Mouse (Mus musculus): Measurements from ENCODE around the gene Zbed5. TPM values are rescaled to one million over a fixed set of nuclear protein-coding genes. Genes with fewer than 3 reads are reported as not detected.

Gene Zbed5
- polyA plus RNA-seq, 1 experiment from 2014 or later: 3.7 TPM

DNA sequence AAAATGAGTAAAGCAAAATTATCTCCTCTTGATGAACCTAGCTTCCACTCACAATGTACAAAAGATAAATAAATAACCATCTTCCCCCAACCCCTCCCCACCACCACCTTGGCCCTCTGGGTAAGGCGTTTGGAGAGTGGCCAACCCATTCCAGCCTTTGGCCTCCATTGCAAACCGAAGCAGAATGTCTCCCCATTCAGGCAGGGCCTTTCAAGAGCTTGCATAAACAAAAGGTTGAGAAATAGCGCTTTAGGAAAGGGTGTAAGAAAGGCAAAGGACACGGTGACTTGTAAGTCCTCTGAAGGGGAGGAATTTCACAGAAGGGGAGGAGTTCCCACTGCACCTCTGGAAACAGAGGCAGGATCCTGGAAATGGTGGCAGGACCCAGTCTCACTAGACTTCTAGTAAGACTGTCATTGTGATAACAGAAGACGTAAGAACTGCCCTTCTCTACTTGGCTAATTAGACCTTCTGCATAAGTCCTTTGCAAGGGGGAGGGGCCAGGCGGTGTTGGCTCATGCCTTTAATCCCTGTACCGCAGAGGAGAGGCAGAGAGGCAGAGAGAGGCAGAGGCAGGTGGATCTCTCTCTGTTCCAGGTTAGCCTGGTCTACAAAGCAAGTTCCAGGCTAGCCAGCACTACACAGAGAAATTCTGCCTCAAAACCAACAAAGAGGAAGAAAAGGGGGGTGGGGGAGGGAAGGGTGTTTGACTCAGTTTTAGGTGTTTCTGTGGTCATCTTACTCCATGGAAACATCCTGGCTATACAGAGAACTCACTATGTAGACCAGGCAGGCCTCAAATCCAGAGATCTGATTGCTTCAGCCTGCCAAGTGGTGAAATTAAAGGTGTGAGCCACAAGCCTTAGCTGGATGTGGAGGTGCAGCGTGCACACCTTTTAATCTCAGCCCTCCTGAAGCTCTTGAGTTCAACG is 34.7 kb downstream of the Zbed5 start:
- TF ChIP-seq EP300 (IDR thresholded peaks at IDR 0.05; ENCODE audit: low read depth): no peak
- TF ChIP-seq CTCF (IDR thresholded peaks at IDR 0.05; ENCODE audit: low read depth): no peak
- Histone ChIP-seq H3K4me2 (ENCODE audit: low read depth, low read length) (peak overlapping the region; percentile 44), H3K4me1 (ENCODE audit: insufficient read depth) (peaks cover 8% of the 10 kb centered on the region), H3K4me3 (ENCODE audit: low read depth, low read length) (no peak overlapping the region), H3K9me3 (ENCODE audit: low read length) (no peaks in the 10 kb centered on the region), H3K36me3 (replicated peaks; ENCODE audit: insufficient read depth, low read length) (no peaks in the 10 kb centered on the region), H3K27ac (ENCODE audit: low read depth) (peak overlapping the region; percentile 76), H3K9ac (replicated peaks) (no peak overlapping the region), H3K27me3 (ENCODE audit: insufficient read depth, low read length) (no peaks in the 10 kb centered on the region)
- 39% methylated on average over 9 of the region's 9 CpGs for WGBS (ENCODE audit: insufficient replicate concordance)
- DNase-seq (peak; percentile 42), ATAC-seq (peak; percentile 59; the same call in 1 of the 2 replicates)

DNA sequence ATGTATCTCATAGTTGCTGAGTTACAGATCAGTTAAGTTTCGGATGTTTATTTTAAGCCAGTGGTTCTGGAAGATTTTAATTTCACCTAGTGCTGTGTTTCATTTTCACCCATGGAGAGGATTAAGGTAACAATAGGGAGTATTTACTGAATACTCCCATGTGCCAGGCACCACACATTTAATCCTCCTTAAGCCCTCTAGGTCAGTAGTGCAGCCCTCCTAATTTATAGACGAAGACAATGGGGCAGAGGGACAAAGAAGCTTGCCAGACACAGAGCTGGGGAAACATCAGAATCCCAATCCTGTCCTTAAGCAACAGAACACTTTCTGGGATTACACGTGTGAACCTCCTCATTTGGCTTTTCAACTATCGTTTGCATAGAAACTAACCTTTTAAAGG is 41.4 kb downstream of the Zbed5 start:
- WGBS (ENCODE audit: insufficient replicate concordance): 71% methylated on average over 4 of the region's 4 CpGs
- TF ChIP-seq EP300 (IDR thresholded peaks at IDR 0.05; ENCODE audit: low read depth) (no peak), CTCF (IDR thresholded peaks at IDR 0.05; ENCODE audit: low read depth) (no peak)

DNA sequence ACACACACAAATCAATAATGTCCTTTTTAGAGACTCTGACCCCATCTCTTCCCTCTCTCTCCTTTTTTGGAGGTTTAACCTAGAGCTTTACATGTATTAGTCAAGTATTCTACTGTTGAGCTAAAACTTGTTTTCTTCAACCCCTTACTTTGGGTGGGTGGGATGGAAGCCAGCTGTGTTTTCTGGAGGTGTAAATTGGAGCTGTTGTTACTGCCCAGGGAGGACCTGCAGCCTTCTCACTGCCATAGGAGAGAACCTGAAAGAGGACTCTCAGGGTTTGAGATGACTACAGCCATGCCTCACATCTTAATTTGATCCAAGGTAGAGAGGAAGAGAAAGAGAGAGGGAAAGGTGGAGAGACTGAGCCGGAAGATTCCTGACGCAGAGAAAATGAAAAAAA is 44.8 kb downstream of the Zbed5 start:
- H3K27me3 ChIP-seq (ENCODE audit: insufficient read depth, low read length): no peaks in the 10 kb centered on the region
- TF ChIP-seq CTCF (IDR thresholded peaks at IDR 0.05; ENCODE audit: low read depth) (no peak), EP300 (IDR thresholded peaks at IDR 0.05; ENCODE audit: low read depth) (no peak)
- H3K9ac ChIP-seq (replicated peaks): no peak overlapping the region
- H3K9me3 ChIP-seq (ENCODE audit: low read length): no peaks in the 10 kb centered on the region
- ATAC-seq (no peak), DNase-seq (no peak)
- H3K4me1 ChIP-seq (ENCODE audit: insufficient read depth): peaks cover 4% of the 10 kb centered on the region
- H3K4me2 ChIP-seq (ENCODE audit: low read depth, low read length): peak overlapping the region; percentile 62
- no peaks in the 10 kb centered on the region for H3K36me3 ChIP-seq (replicated peaks; ENCODE audit: insufficient read depth, low read length)
- WGBS (ENCODE audit: insufficient replicate concordance): 43% methylated on average over 2 of the region's 2 CpGs
- no peak overlapping the region for H3K27ac ChIP-seq (ENCODE audit: low read depth)
- no peak overlapping the region for H3K4me3 ChIP-seq (ENCODE audit: low read depth, low read length)

More for the DNA sequence above, 41.4 kb downstream of the Zbed5 start:
- Histone ChIP-seq H3K4me1 (ENCODE audit: insufficient read depth) (no peaks in the 10 kb centered on the region), H3K4me3 (ENCODE audit: low read depth, low read length) (no peak overlapping the region), H3K9me3 (ENCODE audit: low read length) (no peaks in the 10 kb centered on the region), H3K9ac (replicated peaks) (no peak overlapping the region), H3K36me3 (replicated peaks; ENCODE audit: insufficient read depth, low read length) (no peaks in the 10 kb centered on the region), H3K27ac (ENCODE audit: low read depth) (no peak overlapping the region), H3K27me3 (ENCODE audit: insufficient read depth, low read length) (no peaks in the 10 kb centered on the region), H3K4me2 (ENCODE audit: low read depth, low read length) (no peak overlapping the region)
- DNase-seq (no peak), ATAC-seq (no peak)

DNA sequence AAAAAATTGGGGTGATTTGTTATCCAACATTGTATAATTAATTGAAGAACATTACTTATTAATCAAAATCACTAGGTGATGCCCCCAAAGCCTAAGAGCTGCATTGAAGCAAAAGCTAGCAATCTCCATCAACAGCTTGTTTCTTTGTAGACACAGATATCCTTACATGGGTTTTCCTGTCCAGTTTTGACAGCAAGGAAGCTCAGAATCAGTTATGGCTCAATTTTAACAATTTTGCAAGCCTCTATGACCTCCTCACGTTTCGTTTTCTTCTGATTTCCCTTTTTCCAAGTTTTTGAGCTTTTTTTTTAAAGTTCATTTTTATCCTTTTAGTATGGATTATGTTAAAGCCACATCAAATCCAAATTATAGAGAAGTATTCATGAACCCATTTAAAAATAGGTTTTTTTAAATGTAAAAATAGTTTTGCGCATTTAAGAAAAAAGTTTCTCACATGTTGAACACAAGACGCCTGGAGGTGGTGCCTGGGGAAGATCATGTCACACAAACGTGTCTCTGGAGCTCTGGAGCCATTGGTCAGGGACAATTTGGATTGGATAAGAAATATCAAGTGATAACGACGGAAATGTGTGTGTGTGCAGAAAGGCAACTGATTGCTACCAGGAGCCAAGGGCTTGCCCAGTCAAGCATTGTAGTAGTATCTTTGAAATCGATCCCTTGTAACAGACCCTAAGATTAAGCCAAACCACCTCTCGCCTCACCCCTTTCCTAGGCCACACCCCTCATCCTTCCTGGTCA is 45.4 kb downstream of the Zbed5 start:
- peaks cover 4% of the 10 kb centered on the region for H3K4me1 ChIP-seq (ENCODE audit: insufficient read depth)
- H3K9me3 ChIP-seq (ENCODE audit: low read length): no peaks in the 10 kb centered on the region
- H3K4me2 ChIP-seq (ENCODE audit: low read depth, low read length): peak overlapping the region; percentile 62
- no peaks in the 10 kb centered on the region for H3K27me3 ChIP-seq (ENCODE audit: insufficient read depth, low read length)
- H3K4me3 ChIP-seq (ENCODE audit: low read depth, low read length): peak overlapping the region; percentile 41
- H3K36me3 ChIP-seq (replicated peaks; ENCODE audit: insufficient read depth, low read length): no peaks in the 10 kb centered on the region
- H3K27ac ChIP-seq (ENCODE audit: low read depth): peak overlapping the region; percentile 42
- no peak overlapping the region; the same call in 1 of the 2 replicates for H3K9ac ChIP-seq (replicated peaks)
- ATAC-seq (no peak), DNase-seq (no peak)
- 3% methylated on average over 9 of the region's 9 CpGs for WGBS (ENCODE audit: insufficient replicate concordance)
- TF ChIP-seq CTCF (IDR thresholded peaks at IDR 0.05; ENCODE audit: low read depth) (no peak), EP300 (IDR thresholded peaks at IDR 0.05; ENCODE audit: low read depth) (0 out of 2 replicates have a peak, but pooled peaks have one; percentile 28)

DNA sequence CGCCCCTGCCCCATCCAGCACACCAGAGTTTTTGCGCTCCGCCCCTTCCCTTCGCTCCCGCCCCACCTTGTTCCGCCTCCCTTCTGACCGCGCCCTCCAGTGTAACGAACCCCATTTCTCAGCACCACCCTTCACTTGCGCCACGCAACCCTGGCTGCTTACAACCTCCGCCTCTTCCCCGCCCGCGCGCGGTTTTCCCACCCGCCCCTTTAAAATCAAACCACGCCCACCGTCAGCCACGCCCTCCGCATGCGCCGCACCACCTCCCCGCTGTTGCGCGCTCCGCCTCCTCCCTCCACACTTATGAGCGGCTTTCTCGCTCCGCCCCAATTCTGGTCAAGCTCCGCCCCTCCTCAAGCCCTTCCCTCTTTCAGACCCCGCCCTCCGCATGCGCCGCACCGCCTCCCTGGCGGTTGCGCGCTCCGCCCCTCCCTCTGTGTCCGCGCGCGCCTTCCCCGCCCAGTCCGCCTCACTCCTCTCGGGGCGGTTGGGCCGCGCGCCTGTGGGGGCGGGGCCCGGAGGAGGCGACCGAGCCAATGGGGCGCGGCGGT is 46.0 kb downstream of the Zbed5 start, which contains the start of gene Vkorc1l1:
Gene Vkorc1l1, plus strand, starts transcription at position 476 of the 551 bp plus-strand sequence.
- WGBS (ENCODE audit: insufficient replicate concordance): 3% methylated on average over 49 of the region's 59 CpGs
- Histone ChIP-seq H3K4me1 (ENCODE audit: insufficient read depth) (peaks cover 4% of the 10 kb centered on the region), H3K9me3 (ENCODE audit: low read length) (no peaks in the 10 kb centered on the region), H3K9ac (replicated peaks) (peak within 1 kb of the TSS; percentile 82), H3K4me3 (ENCODE audit: low read depth, low read length) (peak within 1 kb of the TSS; percentile 66), H3K4me2 (ENCODE audit: low read depth, low read length) (peak within 1 kb of the TSS; percentile 66), H3K36me3 (replicated peaks; ENCODE audit: insufficient read depth, low read length) (no peaks in the 10 kb centered on the region), H3K27me3 (ENCODE audit: insufficient read depth, low read length) (no peaks in the 10 kb centered on the region), H3K27ac (ENCODE audit: low read depth) (peak within 1 kb of the TSS; percentile 93)
- peak; percentile 93 for ATAC-seq
- TF ChIP-seq EP300 (IDR thresholded peaks at IDR 0.05; ENCODE audit: low read depth) (no peak; the same call in 1 of the 2 replicates), CTCF (IDR thresholded peaks at IDR 0.05; ENCODE audit: low read depth) (0 out of 2 replicates have a peak, but pooled peaks have one; percentile 1)
- DNase-seq: peak; percentile 100
